Mouse (Mus musculus): ENCODE measurements around the gene Prg3. TPM values are rescaled to one million over a fixed set of nuclear protein-coding genes. Genes with fewer than 3 reads are reported as not detected.

The Prg3 gene
- total RNA-seq, 1 experiment, result not detected

- no peaks in the 10 kb centered on the region for H3K9me3 ChIP-seq (ENCODE audit: control insufficient read depth, insufficient read depth, low read depth, low read length)
- H3K4me1 ChIP-seq (ENCODE audit: control insufficient read depth in 2 of 2, insufficient read depth in 2 of 2, low read length in 2 of 2, poor library complexity in 1 of 2), result no peaks in the 10 kb centered on the region
- no peak overlapping the region for H3K4me3 ChIP-seq (ENCODE audit: insufficient read depth in 1 of 2, low read depth in 1 of 2, low read length in 2 of 2, poor library complexity in 1 of 2, severe bottlenecking in 1 of 2)
- in situ Hi-C loops (cut with MboI; ENCODE audit: low sequenced_read_pairs in 2 of 2, unreplicated experiment in 2 of 2), result no loop called here
- no peaks in the 10 kb centered on the region for H3K36me3 ChIP-seq (ENCODE audit: control insufficient read depth, insufficient read depth, low read length, poor library complexity, severe bottlenecking)
- H3K27ac ChIP-seq (ENCODE audit: insufficient read depth, low read depth, low read length, poor library complexity, severe bottlenecking), result no peak overlapping the region
- H3K9ac ChIP-seq (ENCODE audit: insufficient read depth, low read depth, low read length, poor library complexity, severe bottlenecking), result no peak overlapping the region
- DNase-seq (ENCODE audit: low read depth, low spot score), result no peak
- TF ChIP-seq MAFK (IDR thresholded peaks at IDR 0.05; ENCODE audit: insufficient read depth, low read depth, low read length) (no peak), ZC3H11A (IDR thresholded peaks at IDR 0.05; ENCODE audit: borderline replicate concordance, low read depth, low read length) (no peak), ZNF384 (IDR thresholded peaks at IDR 0.05; ENCODE audit: low read depth, low read length) (no peak), CHD2 (IDR thresholded peaks at IDR 0.05; ENCODE audit: low read depth, low read length) (no peak), HCFC1 (IDR thresholded peaks at IDR 0.05; ENCODE audit: borderline replicate concordance, insufficient read depth, low read length) (no peak)
These were observed 34.0 kb downstream of the Prg3 start for GRCm38 (mm10) chr2:85022043-85022442.

- no peaks in the 10 kb centered on the region for H3K36me3 ChIP-seq (ENCODE audit: control insufficient read depth, insufficient read depth, low read length, poor library complexity, severe bottlenecking)
- no peaks in the 10 kb centered on the region for H3K9me3 ChIP-seq (ENCODE audit: control insufficient read depth, insufficient read depth, low read depth, low read length)
- H3K9ac ChIP-seq (ENCODE audit: insufficient read depth, low read depth, low read length, poor library complexity, severe bottlenecking), result no peak overlapping the region
- no peak overlapping the region for H3K4me3 ChIP-seq (ENCODE audit: insufficient read depth in 1 of 2, low read depth in 1 of 2, low read length in 2 of 2, poor library complexity in 1 of 2, severe bottlenecking in 1 of 2)
- in situ Hi-C loops (cut with MboI; ENCODE audit: low sequenced_read_pairs in 2 of 2, unreplicated experiment in 2 of 2), result no loop called here
- TF ChIP-seq ZNF384 (IDR thresholded peaks at IDR 0.05; ENCODE audit: low read depth, low read length) (no peak), CHD2 (IDR thresholded peaks at IDR 0.05; ENCODE audit: low read depth, low read length) (no peak), ZC3H11A (IDR thresholded peaks at IDR 0.05; ENCODE audit: borderline replicate concordance, low read depth, low read length) (no peak), HCFC1 (IDR thresholded peaks at IDR 0.05; ENCODE audit: borderline replicate concordance, insufficient read depth, low read length) (no peak), MAFK (IDR thresholded peaks at IDR 0.05; ENCODE audit: insufficient read depth, low read depth, low read length) (no peak)
- no peaks in the 10 kb centered on the region for H3K4me1 ChIP-seq (ENCODE audit: control insufficient read depth in 2 of 2, insufficient read depth in 2 of 2, low read length in 2 of 2, poor library complexity in 1 of 2)
- no peak overlapping the region for H3K27ac ChIP-seq (ENCODE audit: insufficient read depth, low read depth, low read length, poor library complexity, severe bottlenecking)
- no peak for DNase-seq (ENCODE audit: low read depth, low spot score)
These were observed 38.2 kb downstream of the Prg3 start for GRCm38 (mm10) chr2:85026178-85026577.

GRCm38 (mm10) chr2:85027281-85027680 lies 39.3 kb downstream of the Prg3 start:
- Histone ChIP-seq H3K36me3 (ENCODE audit: control insufficient read depth, insufficient read depth, low read length, poor library complexity, severe bottlenecking) (no peaks in the 10 kb centered on the region), H3K4me1 (ENCODE audit: control insufficient read depth in 2 of 2, insufficient read depth in 2 of 2, low read length in 2 of 2, poor library complexity in 1 of 2) (no peaks in the 10 kb centered on the region), H3K27ac (ENCODE audit: insufficient read depth, low read depth, low read length, poor library complexity, severe bottlenecking) (no peak overlapping the region), H3K4me3 (ENCODE audit: insufficient read depth in 1 of 2, low read depth in 1 of 2, low read length in 2 of 2, poor library complexity in 1 of 2, severe bottlenecking in 1 of 2) (no peak overlapping the region), H3K9me3 (ENCODE audit: control insufficient read depth, insufficient read depth, low read depth, low read length) (no peaks in the 10 kb centered on the region), H3K9ac (ENCODE audit: insufficient read depth, low read depth, low read length, poor library complexity, severe bottlenecking) (no peak overlapping the region)
- in situ Hi-C loops (cut with MboI; ENCODE audit: low sequenced_read_pairs in 2 of 2, unreplicated experiment in 2 of 2), result no loop called here
- TF ChIP-seq CHD2 (IDR thresholded peaks at IDR 0.05; ENCODE audit: low read depth, low read length) (no peak), MAFK (IDR thresholded peaks at IDR 0.05; ENCODE audit: insufficient read depth, low read depth, low read length) (no peak), ZNF384 (IDR thresholded peaks at IDR 0.05; ENCODE audit: low read depth, low read length) (no peak), HCFC1 (IDR thresholded peaks at IDR 0.05; ENCODE audit: borderline replicate concordance, insufficient read depth, low read length) (no peak), ZC3H11A (IDR thresholded peaks at IDR 0.05; ENCODE audit: borderline replicate concordance, low read depth, low read length) (no peak)
- DNase-seq (ENCODE audit: low read depth, low spot score), result no peak

DNA sequence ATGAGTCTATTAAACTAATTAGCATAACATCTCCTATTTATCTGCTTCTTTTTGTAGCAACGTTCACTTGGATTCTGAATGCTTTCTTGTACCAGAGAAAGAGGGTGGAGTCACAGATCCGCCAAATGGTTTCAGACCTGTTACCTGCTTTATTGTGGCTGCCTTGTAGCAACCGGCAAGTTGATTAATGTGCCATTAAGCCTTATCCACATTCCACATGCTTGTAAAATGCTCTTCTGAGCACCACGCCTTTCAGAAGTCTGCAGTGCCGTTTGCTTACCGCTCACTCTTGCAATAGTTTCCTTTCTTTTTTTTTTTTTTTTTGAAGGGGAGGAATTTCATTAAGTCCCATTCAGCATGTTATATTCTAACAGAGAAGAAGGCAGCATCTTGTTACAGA lies 41.9 kb downstream of the Prg3 start:
- H3K4me3 ChIP-seq (ENCODE audit: insufficient read depth in 1 of 2, low read depth in 1 of 2, low read length in 2 of 2, poor library complexity in 1 of 2, severe bottlenecking in 1 of 2), result no peak overlapping the region
- no peak overlapping the region for H3K9ac ChIP-seq (ENCODE audit: insufficient read depth, low read depth, low read length, poor library complexity, severe bottlenecking)
- H3K4me1 ChIP-seq (ENCODE audit: control insufficient read depth in 2 of 2, insufficient read depth in 2 of 2, low read length in 2 of 2, poor library complexity in 1 of 2), result no peaks in the 10 kb centered on the region
- no peak overlapping the region for H3K27ac ChIP-seq (ENCODE audit: insufficient read depth, low read depth, low read length, poor library complexity, severe bottlenecking)
- TF ChIP-seq CHD2 (IDR thresholded peaks at IDR 0.05; ENCODE audit: low read depth, low read length), result no peak
- TF ChIP-seq ZC3H11A (IDR thresholded peaks at IDR 0.05; ENCODE audit: borderline replicate concordance, low read depth, low read length), result no peak
- TF ChIP-seq MAFK (IDR thresholded peaks at IDR 0.05; ENCODE audit: insufficient read depth, low read depth, low read length), result no peak
- no peak for TF ChIP-seq HCFC1 (IDR thresholded peaks at IDR 0.05; ENCODE audit: borderline replicate concordance, insufficient read depth, low read length)
- no peak for TF ChIP-seq ZNF384 (IDR thresholded peaks at IDR 0.05; ENCODE audit: low read depth, low read length)
- no peaks in the 10 kb centered on the region for H3K36me3 ChIP-seq (ENCODE audit: control insufficient read depth, insufficient read depth, low read length, poor library complexity, severe bottlenecking)
- in situ Hi-C loops (cut with MboI; ENCODE audit: low sequenced_read_pairs in 2 of 2, unreplicated experiment in 2 of 2), result no loop called here
- DNase-seq (ENCODE audit: low read depth, low spot score), result no peak
- H3K9me3 ChIP-seq (ENCODE audit: control insufficient read depth, insufficient read depth, low read depth, low read length), result no peaks in the 10 kb centered on the region

DNA sequence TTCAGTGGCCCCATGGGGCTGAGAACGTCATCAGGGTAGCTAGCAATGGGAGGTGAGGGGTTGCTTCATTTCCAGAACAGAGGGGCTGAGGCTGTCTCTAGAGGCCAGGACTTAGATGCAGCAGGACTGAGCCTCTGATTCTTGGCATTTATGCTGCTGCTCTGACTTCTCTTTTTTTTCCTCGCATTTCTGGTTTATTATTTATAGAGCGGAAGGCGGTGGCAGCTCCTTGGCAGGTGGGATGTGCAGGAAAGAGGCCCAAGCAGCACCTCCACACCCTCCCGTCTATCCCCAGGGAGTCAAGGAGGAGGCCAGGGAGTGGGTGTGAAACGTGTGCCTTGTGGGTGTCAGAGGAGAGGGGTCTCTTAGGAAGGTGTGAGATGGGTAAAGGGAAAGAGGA lies 43.0 kb downstream of the Prg3 start:
- H3K4me1 ChIP-seq (ENCODE audit: control insufficient read depth in 2 of 2, insufficient read depth in 2 of 2, low read length in 2 of 2, poor library complexity in 1 of 2), result no peaks in the 10 kb centered on the region
- TF ChIP-seq ZC3H11A (IDR thresholded peaks at IDR 0.05; ENCODE audit: borderline replicate concordance, low read depth, low read length) (no peak), HCFC1 (IDR thresholded peaks at IDR 0.05; ENCODE audit: borderline replicate concordance, insufficient read depth, low read length) (no peak), CHD2 (IDR thresholded peaks at IDR 0.05; ENCODE audit: low read depth, low read length) (no peak), ZNF384 (IDR thresholded peaks at IDR 0.05; ENCODE audit: low read depth, low read length) (no peak), MAFK (IDR thresholded peaks at IDR 0.05; ENCODE audit: insufficient read depth, low read depth, low read length) (no peak)
- no peaks in the 10 kb centered on the region for H3K36me3 ChIP-seq (ENCODE audit: control insufficient read depth, insufficient read depth, low read length, poor library complexity, severe bottlenecking)
- no peaks in the 10 kb centered on the region for H3K9me3 ChIP-seq (ENCODE audit: control insufficient read depth, insufficient read depth, low read depth, low read length)
- in situ Hi-C loops (cut with MboI; ENCODE audit: low sequenced_read_pairs in 2 of 2, unreplicated experiment in 2 of 2), result no loop called here
- no peak overlapping the region for H3K4me3 ChIP-seq (ENCODE audit: insufficient read depth in 1 of 2, low read depth in 1 of 2, low read length in 2 of 2, poor library complexity in 1 of 2, severe bottlenecking in 1 of 2)
- H3K9ac ChIP-seq (ENCODE audit: insufficient read depth, low read depth, low read length, poor library complexity, severe bottlenecking), result no peak overlapping the region
- DNase-seq (ENCODE audit: low read depth, low spot score), result no peak
- H3K27ac ChIP-seq (ENCODE audit: insufficient read depth, low read depth, low read length, poor library complexity, severe bottlenecking), result no peak overlapping the region

All from ES-E14 (cell line).